Mouse (Mus musculus) liver, embryonic 14.5 days (tissue): Measurements from ENCODE around the gene Sumf1.

Experiments used
- CTCF ChIP-seq: IDR thresholded peaks from 2 replicates; pipeline ENCODE4 v1.5.1; 2016; ENCODE audit warnings: antibody characterized with exemption, low read depth, control low read depth
- EP300 ChIP-seq: IDR thresholded peaks from 2 replicates; pipeline ENCODE4 v1.6.1; 2016; ENCODE audit warnings: antibody characterized with exemption, low read depth

GRCm38 (mm10) chr6:108073071-108073470, 112.3 kb downstream of the Sumf1 start:
- TF ChIP-seq CTCF (no peak), EP300 (no peak)
